Mouse (Mus musculus) E14TG2a.4 (cell line): Measurements from ENCODE around the gene Tubb4a.

Experiments used
- CTCF ChIP-seq: conservative IDR thresholded peaks from 2 replicates; pipeline ENCODE4 v1.5.1; 2014; ENCODE audit warnings: low read length
- POU5F1 ChIP-seq: IDR thresholded peaks from 2 replicates; pipeline ENCODE4 v1.6.1; 2014; ENCODE audit warnings: low read length, borderline replicate concordance

DNA sequence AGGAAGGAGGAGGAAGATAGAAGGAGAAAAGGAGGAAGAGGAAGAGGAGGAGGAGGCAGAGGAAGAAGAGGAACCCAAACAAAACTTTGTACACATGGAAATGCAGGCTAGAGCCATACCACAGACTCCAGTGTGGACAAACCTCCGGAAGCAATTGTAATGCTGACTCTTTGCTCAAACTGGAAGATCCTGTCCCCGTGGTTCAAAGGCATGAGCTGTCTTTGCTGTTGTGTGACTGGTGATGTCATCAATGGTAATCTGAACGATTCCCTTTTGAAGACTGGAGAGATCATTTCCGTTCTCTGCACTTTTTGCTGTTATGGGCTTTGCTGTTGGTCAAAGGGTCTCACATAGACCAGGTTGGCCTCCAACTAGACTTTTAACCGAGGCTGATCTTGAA, 10.7 kb upstream of the Tubb4a start:
- TF ChIP-seq CTCF (no peak), POU5F1 (no peak)
